Mouse (Mus musculus) heart, embryonic 12.5 days (tissue): ENCODE results near the gene Bcat2. TPM values are rescaled to one million over a fixed set of nuclear protein-coding genes. Genes with fewer than 3 reads are reported as not detected.

Experiments
- ATAC-seq: fragments of 200-750 bp; cut with Nextera tagmentation; 2 replicates; pipeline ENCODE4 v1.8.0; 2017; ENCODE audit warnings: moderate TSS enrichment, moderate library complexity; ENCODE audit not compliant: insufficient number of reproducible peaks, low FRiP score
- H3K27ac ChIP-seq: fragments of 300-500 bp; sonication (generic); 2 replicates; pipeline ENCODE4 v1.5.1; 2016; ENCODE audit warnings: mild to moderate bottlenecking, moderate library complexity; ENCODE audit not compliant: poor library complexity, severe bottlenecking
- H3K27me3 ChIP-seq: fragments of 300-500 bp; sonication (generic); replicated peaks from 2 replicates; pipeline ENCODE4 v1.6.1; 2016; ENCODE audit warnings: mild to moderate bottlenecking, moderate library complexity
- H3K36me3 ChIP-seq: fragments of 300-500 bp; sonication (generic); 2 replicates; pipeline ENCODE4 v1.6.1; 2016; ENCODE audit warnings: mild to moderate bottlenecking, moderate library complexity
- H3K4me1 ChIP-seq: fragments of 300-500 bp; sonication (generic); replicated peaks from 2 replicates; pipeline ENCODE4 v1.6.1; 2016; ENCODE audit warnings: mild to moderate bottlenecking
- H3K4me2 ChIP-seq: fragments of 300-500 bp; sonication (generic); 2 replicates; pipeline ENCODE4 v1.6.1; 2016; ENCODE audit warnings: mild to moderate bottlenecking, moderate library complexity
- H3K4me3 ChIP-seq: fragments of 300-500 bp; sonication (generic); 2 replicates; pipeline ENCODE4 v1.5.1; 2016; ENCODE audit warnings: mild to moderate bottlenecking
- H3K9ac ChIP-seq: fragments of 300-500 bp; sonication (generic); 2 replicates; pipeline ENCODE4 v1.6.1; 2016; ENCODE audit warnings: mild to moderate bottlenecking, moderate library complexity
- H3K9me3 ChIP-seq: fragments of 300-500 bp; sonication (generic); replicated peaks from 2 replicates; pipeline ENCODE4 v1.6.1; 2016; ENCODE audit warnings: mild to moderate bottlenecking, moderate library complexity
- WGBS: fragments of 180-500 bp; shearing (Covaris S2); methylation state at CpG from one replicate; pipeline ENCODE4 v1.1.7; 2016; 5-methylcytosine and 5-hydroxymethylcytosine counted together
- polyA plus RNA-seq: library from polyadenylated mRNA; unstranded; fragments of >200 nt; fragmentation: Nextera tagmentation; extraction: Ambion mirVana; gene quantifications from 2 replicates; pipeline ENCODE4 v1.2.1, GENCODE M21; 2016

Bcat2 gene
- polyA plus RNA-seq, 1 experiment from 2014 or later: 64.7 TPM

DNA sequence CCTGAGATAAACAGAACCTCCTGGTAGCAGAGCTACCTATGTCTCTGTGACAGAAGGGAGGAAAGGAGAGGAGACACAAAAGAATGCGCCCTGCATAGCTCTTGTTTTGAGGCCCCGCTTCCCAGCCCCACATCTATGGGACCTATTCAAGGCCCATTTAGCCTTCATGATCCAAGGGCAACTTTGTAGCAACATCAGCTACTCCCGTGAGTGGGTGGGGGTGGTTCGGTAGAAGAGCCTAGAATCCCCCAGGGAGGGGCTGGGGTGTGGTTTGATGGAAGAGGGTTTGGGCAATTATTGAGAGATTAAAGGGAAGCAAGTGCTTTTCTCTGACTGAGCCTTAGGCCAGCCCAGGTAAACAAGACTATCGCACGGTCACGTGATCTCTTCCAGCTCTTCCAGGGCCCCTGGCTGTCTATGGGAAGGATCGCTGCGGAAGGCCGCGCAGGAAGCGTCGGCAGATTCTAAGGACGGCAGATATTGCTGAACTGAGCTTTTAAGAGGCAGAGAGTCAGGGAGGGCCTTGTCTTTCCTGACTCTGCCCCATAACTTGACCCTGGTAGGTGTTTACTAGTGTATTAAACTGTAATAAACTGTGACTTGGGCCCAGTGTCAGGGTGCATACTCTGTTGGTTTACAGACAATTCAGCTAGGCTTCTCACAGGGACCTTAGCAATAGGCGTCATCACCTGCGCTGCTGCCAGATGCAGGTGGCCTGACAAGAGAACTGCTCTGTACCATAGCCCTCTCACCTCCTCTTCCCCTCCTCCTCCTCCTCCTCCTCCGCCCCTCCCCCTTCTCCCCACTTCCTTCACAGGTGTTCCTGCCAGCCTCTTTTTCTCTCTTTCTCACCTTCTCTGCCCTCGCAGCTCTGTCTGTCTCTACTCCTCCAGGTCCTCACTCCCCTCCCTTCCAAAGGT, 29.3 kb downstream of the Bcat2 start:
- Histone ChIP-seq H3K9ac (no peak overlapping the region), H3K27ac (no peak overlapping the region), H3K36me3 (no peaks in the 10 kb centered on the region), H3K27me3 (no peaks in the 10 kb centered on the region), H3K4me3 (no peak overlapping the region), H3K4me1 (peaks cover 15% of the 10 kb centered on the region), H3K9me3 (no peaks in the 10 kb centered on the region), H3K4me2 (peak overlapping the region; percentile 38)
- ATAC-seq: no peak
- 41% methylated on average over 18 of the region's 18 CpGs for WGBS

- 76% methylated on average over 9 of the region's 9 CpGs for WGBS
- H3K27ac ChIP-seq: no peak overlapping the region
- no peaks in the 10 kb centered on the region for H3K9me3 ChIP-seq
Measured at GRCm38 (mm10) chr7:45605704-45606289, 35.8 kb downstream of the Bcat2 start.

GRCm38 (mm10) chr7:45609511-45609910, 39.6 kb downstream of the Bcat2 start:
- H3K4me2 ChIP-seq: no peak overlapping the region
- H3K4me1 ChIP-seq: no peaks in the 10 kb centered on the region
- no peak for ATAC-seq
- no peaks in the 10 kb centered on the region for H3K9me3 ChIP-seq
- H3K36me3 ChIP-seq: no peaks in the 10 kb centered on the region
- H3K27me3 ChIP-seq: peaks cover 7% of the 10 kb centered on the region
- H3K4me3 ChIP-seq: no peak overlapping the region
- no peak overlapping the region for H3K9ac ChIP-seq
- 71% methylated on average over 1 of the region's 1 CpGs for WGBS
- no peak overlapping the region for H3K27ac ChIP-seq

More at GRCm38 (mm10) chr7:45605704-45606289, 35.8 kb downstream of the Bcat2 start:
- Histone ChIP-seq H3K4me2 (no peak overlapping the region), H3K36me3 (no peaks in the 10 kb centered on the region), H3K9ac (no peak overlapping the region), H3K4me1 (no peaks in the 10 kb centered on the region), H3K27me3 (no peaks in the 10 kb centered on the region), H3K4me3 (no peak overlapping the region)
- no peak for ATAC-seq

DNA sequence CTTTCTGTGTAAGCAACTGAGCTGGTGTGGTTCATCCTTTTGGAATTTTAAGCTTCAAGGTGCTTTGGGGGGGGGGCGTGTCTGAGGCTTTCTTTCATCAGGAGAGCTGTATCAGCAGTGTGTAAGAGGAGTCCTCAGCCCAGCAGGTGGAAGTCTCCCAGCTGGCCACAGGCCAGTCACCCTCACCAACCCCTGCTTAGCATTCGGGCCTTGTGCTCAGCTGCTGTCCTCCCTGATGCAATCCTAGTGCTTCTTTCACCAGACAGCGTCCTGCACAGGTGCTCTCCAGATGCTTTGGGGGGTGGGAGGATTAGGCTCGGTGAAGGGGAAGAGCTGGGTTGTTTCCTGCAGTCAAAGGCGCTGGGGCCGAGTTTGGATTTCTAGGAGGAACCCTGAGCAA, 46.3 kb downstream of the Bcat2 start:
- Histone ChIP-seq H3K9me3 (no peaks in the 10 kb centered on the region), H3K9ac (no peak overlapping the region; the same call in 1 of the 2 replicates), H3K4me3 (no peak overlapping the region), H3K27me3 (peaks cover 62% of the 10 kb centered on the region), H3K36me3 (no peaks in the 10 kb centered on the region), H3K4me1 (peaks cover 7% of the 10 kb centered on the region), H3K4me2 (no peak overlapping the region), H3K27ac (no peak overlapping the region)
- ATAC-seq: no peak
- WGBS: 25% methylated on average over 6 of the region's 6 CpGs

DNA sequence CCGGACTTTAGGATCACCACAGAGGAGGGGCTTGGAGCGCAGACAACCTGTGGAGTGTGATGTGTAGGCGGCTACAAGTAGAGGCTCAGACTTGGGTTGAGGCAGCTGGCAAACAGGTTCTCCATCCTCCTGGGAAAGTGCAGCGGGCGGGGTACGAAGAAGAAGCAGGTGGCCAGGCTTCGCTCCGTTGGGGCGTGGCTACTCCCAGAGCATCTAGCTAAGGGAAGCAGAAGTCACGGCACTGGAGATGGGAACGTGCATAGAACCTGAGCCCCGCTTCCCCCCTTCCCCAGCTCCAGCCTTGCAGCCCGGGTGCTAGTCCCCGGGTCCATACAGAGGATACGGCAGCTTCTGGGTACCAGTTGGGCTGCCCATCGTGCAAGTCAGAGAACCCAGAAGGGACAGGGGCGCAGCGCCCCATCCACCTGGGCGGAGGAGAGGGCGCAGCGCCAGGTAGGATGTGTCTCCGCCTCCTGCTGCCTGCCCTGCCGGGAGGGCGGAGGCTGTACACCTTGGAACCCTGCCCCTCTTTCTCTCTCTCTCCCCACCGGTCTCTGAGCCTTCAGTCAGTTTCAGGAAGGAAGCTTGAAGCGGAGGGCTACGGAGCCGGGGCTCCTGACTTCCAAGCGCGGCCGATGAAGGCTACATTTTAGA, 47.2 kb downstream of the Bcat2 start, which contains the start of gene Fut1:
Gene Fut1 (plus strand): TSS at position 248 of the 654 bp plus-strand sequence.
- H3K4me3 ChIP-seq: no peak within 1 kb of the TSS; the same call in 1 of the 2 replicates
- no peak within 1 kb of the TSS for H3K27ac ChIP-seq
- WGBS: 11% methylated on average over 31 of the region's 31 CpGs
- ATAC-seq: no peak
- H3K36me3 ChIP-seq: no peaks in the 10 kb centered on the region
- H3K4me1 ChIP-seq: peaks cover 7% of the 10 kb centered on the region
- H3K27me3 ChIP-seq: peaks cover 62% of the 10 kb centered on the region
- no peaks in the 10 kb centered on the region for H3K9me3 ChIP-seq
- H3K4me2 ChIP-seq: peak within 1 kb of the TSS; percentile 6; the same call in 1 of the 2 replicates
- no peak within 1 kb of the TSS for H3K9ac ChIP-seq

DNA sequence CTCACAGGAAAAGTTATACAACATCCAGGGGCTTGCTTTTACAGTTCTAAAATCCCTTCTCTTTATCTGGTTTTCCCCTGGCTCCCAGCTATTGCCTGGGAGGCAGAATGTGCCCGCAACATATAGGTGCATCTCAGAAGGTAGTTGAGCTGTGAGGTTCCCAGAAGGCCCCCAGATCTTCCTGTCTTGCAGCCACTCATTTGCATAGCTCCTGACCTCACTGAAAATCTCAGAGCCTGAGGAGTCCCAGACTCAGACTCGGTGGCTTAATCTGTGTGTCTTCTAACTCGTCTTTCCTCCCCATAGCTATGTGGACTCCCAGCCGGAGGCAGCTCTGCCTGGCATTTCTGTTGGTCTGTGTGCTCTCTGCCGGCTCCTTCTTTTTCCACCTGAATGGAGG, 48.4 kb downstream of the Bcat2 start:
- ATAC-seq: no peak
- Histone ChIP-seq H3K27me3 (peaks cover 62% of the 10 kb centered on the region), H3K4me1 (peaks cover 7% of the 10 kb centered on the region)

DNA sequence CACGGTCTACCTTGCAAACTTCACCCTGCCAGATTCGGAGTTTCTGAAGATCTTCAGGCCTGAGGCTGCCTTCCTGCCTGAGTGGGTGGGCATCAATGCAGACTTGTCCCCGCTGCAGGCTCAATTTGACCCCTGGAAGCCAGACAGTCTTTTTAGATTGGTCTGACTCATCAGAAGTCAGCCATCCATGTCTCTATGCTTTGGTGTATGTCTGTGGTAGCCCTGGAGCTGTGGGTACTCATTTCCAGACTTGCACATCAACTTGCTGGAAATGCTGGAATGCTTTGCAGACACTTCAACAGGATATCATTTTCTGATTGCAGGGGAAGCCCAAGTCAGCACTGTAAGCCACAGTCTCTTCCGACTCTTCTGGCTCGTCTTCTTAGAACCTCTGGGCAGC, 49.6 kb downstream of the Bcat2 start:
- Histone ChIP-seq H3K9me3 (no peaks in the 10 kb centered on the region), H3K27me3 (peaks cover 58% of the 10 kb centered on the region)
- WGBS: 70% methylated on average over 5 of the region's 5 CpGs

More for the DNA sequence above, 48.4 kb downstream of the Bcat2 start:
- H3K36me3 ChIP-seq: no peaks in the 10 kb centered on the region
- no peak overlapping the region for H3K4me2 ChIP-seq
- 73% methylated on average over 5 of the region's 5 CpGs for WGBS
- H3K9ac ChIP-seq: no peak overlapping the region
- no peak overlapping the region for H3K4me3 ChIP-seq
- no peak overlapping the region for H3K27ac ChIP-seq
- no peaks in the 10 kb centered on the region for H3K9me3 ChIP-seq

DNA sequence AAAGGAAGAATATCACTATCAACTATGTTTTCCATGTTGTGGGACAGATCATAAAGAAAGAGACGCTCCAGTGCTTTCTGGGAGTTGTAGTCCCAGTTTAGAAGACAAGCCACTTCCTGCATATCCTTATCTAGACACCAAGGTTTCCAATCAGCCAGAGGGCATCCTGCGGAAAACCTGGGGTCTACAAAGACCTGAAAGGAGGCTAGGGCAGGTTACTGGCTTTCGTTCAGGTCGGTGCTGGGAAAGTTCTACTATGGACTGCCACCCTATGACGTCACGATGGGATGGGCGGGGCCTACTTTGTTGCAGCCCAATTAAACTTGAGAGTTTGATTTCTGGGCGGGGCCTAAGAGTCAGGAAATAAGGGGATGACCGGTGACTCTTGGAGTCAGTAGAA, 51.5 kb downstream of the Bcat2 start, which contains the start of gene Izumo1:
Gene Izumo1 (plus strand): TSS at position 369 of the 400 bp plus-strand sequence.
- Histone ChIP-seq H3K9me3 (no peaks in the 10 kb centered on the region), H3K27me3 (peaks cover 41% of the 10 kb centered on the region), H3K9ac (no peak within 1 kb of the TSS), H3K4me3 (no peak within 1 kb of the TSS), H3K4me1 (peaks cover 7% of the 10 kb centered on the region), H3K36me3 (no peaks in the 10 kb centered on the region), H3K27ac (no peak within 1 kb of the TSS), H3K4me2 (peak within 1 kb of the TSS; percentile 13; the same call in 1 of the 2 replicates)
- peak; percentile 28; the same call in 1 of the 2 replicates for ATAC-seq
- 19% methylated on average over 9 of the region's 9 CpGs for WGBS

More for the DNA sequence above, 49.6 kb downstream of the Bcat2 start:
- no peak overlapping the region for H3K27ac ChIP-seq
- no peak overlapping the region for H3K9ac ChIP-seq
- no peaks in the 10 kb centered on the region for H3K36me3 ChIP-seq
- peaks cover 7% of the 10 kb centered on the region for H3K4me1 ChIP-seq
- no peak for ATAC-seq
- no peak overlapping the region for H3K4me3 ChIP-seq
- H3K4me2 ChIP-seq: no peak overlapping the region

DNA sequence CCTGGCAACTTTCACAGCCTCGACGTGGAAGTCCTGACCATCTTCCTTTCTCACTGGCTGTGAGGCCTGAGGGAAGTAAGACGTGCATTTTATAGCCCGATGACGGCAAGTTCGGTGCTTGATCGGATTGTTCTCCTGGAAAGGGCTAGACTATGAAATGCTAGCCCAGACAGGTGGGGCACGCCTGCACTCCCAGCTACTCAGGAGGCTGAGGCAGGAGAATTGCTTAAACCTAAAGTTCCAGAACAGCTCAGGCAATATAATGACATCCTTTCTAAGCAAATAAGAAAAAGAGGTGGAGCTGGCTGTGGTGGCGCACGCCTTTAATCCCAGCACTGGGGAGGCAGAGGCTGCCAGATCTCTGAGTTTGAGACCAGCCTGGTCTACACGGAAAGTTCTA, 53.6 kb downstream of the Bcat2 start:
- peaks cover 33% of the 10 kb centered on the region for H3K27me3 ChIP-seq
- WGBS: 86% methylated on average over 11 of the region's 11 CpGs

GRCm38 (mm10) chr7:45624718-45625117, 54.8 kb downstream of the Bcat2 start:
- Histone ChIP-seq H3K27ac (no peak overlapping the region), H3K27me3 (peaks cover 21% of the 10 kb centered on the region), H3K36me3 (no peaks in the 10 kb centered on the region), H3K9me3 (no peaks in the 10 kb centered on the region), H3K4me3 (no peak overlapping the region), H3K4me2 (no peak overlapping the region), H3K9ac (no peak overlapping the region), H3K4me1 (peaks cover 7% of the 10 kb centered on the region)
- WGBS: 68% methylated on average over 3 of the region's 3 CpGs
- ATAC-seq: no peak

More for the DNA sequence above, 53.6 kb downstream of the Bcat2 start:
- no peak overlapping the region for H3K27ac ChIP-seq
- H3K4me1 ChIP-seq: peaks cover 5% of the 10 kb centered on the region
- no peak for ATAC-seq
- no peak overlapping the region for H3K4me2 ChIP-seq
- no peaks in the 10 kb centered on the region for H3K36me3 ChIP-seq
- H3K9ac ChIP-seq: no peak overlapping the region
- no peak overlapping the region for H3K4me3 ChIP-seq
- no peaks in the 10 kb centered on the region for H3K9me3 ChIP-seq

DNA sequence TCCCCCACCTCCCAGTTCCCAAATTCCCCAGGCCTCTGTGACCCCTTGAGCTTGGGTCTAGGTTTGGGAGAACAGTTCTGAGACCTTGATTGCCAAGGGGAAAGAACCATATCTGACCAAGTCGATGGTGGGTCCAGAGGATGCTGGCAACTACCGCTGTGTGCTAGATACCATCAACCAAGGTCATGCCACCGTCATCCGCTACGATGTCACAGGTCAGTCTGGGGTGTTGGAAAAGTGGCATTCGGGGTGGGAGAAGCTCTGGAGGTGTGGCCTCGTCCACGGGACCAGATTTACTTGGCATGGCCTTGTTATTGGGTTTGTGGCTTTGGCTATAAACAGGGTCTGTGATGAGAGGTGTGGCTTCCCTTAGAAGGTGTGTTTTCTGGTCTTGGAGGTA, 55.5 kb downstream of the Bcat2 start:
- H3K4me1 ChIP-seq: peaks cover 13% of the 10 kb centered on the region
- H3K27me3 ChIP-seq: peaks cover 16% of the 10 kb centered on the region
- H3K9ac ChIP-seq: no peak overlapping the region
- no peaks in the 10 kb centered on the region for H3K9me3 ChIP-seq
- H3K36me3 ChIP-seq: peaks cover 6% of the 10 kb centered on the region; the same call in 1 of the 2 replicates
- no peak overlapping the region for H3K27ac ChIP-seq
- no peak overlapping the region for H3K4me3 ChIP-seq
- WGBS: 85% methylated on average over 8 of the region's 8 CpGs
- no peak overlapping the region for H3K4me2 ChIP-seq
- ATAC-seq: no peak
